Comparison of ENCODE assay signal across 10 mouse cellular contexts in the genomic region with DNA sequence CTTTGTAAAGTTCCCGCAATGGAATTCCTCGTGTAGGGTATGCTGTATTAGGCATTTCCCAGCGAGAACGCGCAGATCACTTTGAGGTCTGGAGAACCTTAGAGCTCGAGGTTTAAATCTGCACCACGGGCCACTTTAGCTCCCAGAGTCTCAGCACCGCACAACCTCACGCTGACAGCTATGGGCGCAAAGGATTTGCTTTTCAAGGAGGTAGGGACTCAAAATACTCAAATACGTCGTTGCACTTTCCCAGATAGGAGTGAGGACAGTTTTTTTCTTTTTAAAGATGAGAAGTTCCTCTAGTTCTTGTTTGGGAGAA. TPM values are rescaled to one million over a fixed set of nuclear protein-coding genes. Genes with fewer than 3 reads are reported as not detected.
A peak's percentile ranks its signal among the peaks of the same experiment; 100 is the strongest.
DNase-seq lines count a peak whose midpoint lies in the region; ATAC-seq and TF ChIP-seq lines count a peak whose summit lies in the region.
"Had no signal": no experiment of that assay in that cellular context is flagged by ENCODE, and none has a peak within 500 bp of the region (broad histone marks: within the 10 kb centered on the region; RNA-seq: fewer than 3 reads in every experiment).

No protein-coding gene starts in this region.

- no peaks in the 10 kb centered on the region for H3K36me3 ChIP-seq in heart, adult 2 months (ENCODE audit: control insufficient read depth, insufficient read depth, low read length)
- H3K36me3 ChIP-seq in ES-Bruce4 (ENCODE audit: control insufficient read depth, insufficient read depth, low read length, poor library complexity, severe bottlenecking) = no peaks in the 10 kb centered on the region
- no peaks in the 10 kb centered on the region for H3K36me3 ChIP-seq in heart, embryonic 16.5 days (ENCODE audit: control insufficient read depth, insufficient read depth)
- H3K36me3 ChIP-seq in liver, embryonic 15.5 days (replicated peaks) = no peaks in the 10 kb centered on the region

- no peak for TF ChIP-seq EP300 in heart, adult 2 months (IDR thresholded peaks at IDR 0.05; ENCODE audit: insufficient read depth, low read depth, low read length)
- no peak for TF ChIP-seq EP300 in ES-Bruce4 (IDR thresholded peaks at IDR 0.05; ENCODE audit: insufficient read depth, low read depth, low read length)

- H3K4me3 ChIP-seq in heart, adult 2 months = peak overlapping the region; percentile 55
- H3K4me3 ChIP-seq in ES-Bruce4 (ENCODE audit: low read depth, low read length) = peak overlapping the region; percentile 81
- H3K4me3 ChIP-seq in heart, embryonic 16.5 days (ENCODE audit: low read length) = peak overlapping the region; percentile 70
- H3K4me3 ChIP-seq in liver, embryonic 15.5 days (replicated peaks) = 0 out of 2 replicates have a peak overlapping the region, but pooled peaks have one; percentile 39

- 0 out of 2 replicates have a peak, but pooled peaks cover 1% of the 10 kb centered on the region for H3K27me3 ChIP-seq in heart, adult 2 months (ENCODE audit: control insufficient read depth, insufficient read depth, low read length)
- H3K27me3 ChIP-seq in ES-Bruce4 (ENCODE audit: control insufficient read depth, insufficient read depth, low read length, poor library complexity, severe bottlenecking) = no peaks in the 10 kb centered on the region; the same call in 1 of the 2 replicates
- H3K27me3 ChIP-seq in heart, embryonic 16.5 days (ENCODE audit: control insufficient read depth, insufficient read depth, low read length) = peaks cover 34% of the 10 kb centered on the region
- H3K27me3 ChIP-seq in liver, embryonic 15.5 days = peaks cover 49% of the 10 kb centered on the region

- 2% methylated on average over 12 of the region's 12 CpGs for WGBS in heart, adult 2 months
- whole genome bisulfite sequencing in heart, embryonic 16.5 days = 3% methylated on average over 12 of the region's 12 CpGs
- WGBS in liver, embryonic 15.5 days (ENCODE audit: insufficient replicate concordance) = 2% methylated on average over 12 of the region's 12 CpGs

- peak overlapping the region; percentile 93 for H3K4me2 ChIP-seq in heart, embryonic 16.5 days (ENCODE audit: low read depth, low read length)
- peak overlapping the region; percentile 54 for H3K4me2 ChIP-seq in liver, embryonic 15.5 days

- ATAC-seq in heart, embryonic 16.5 days (replicated peaks; ENCODE audit: extremely low read depth, insufficient read depth, low FRiP score) = no peak
- no peak for ATAC-seq in liver, embryonic 15.5 days (ENCODE audit: insufficient read depth)
- ATAC-seq: activated CD4-positive, CD25-positive, alpha-beta regulatory T cell, adult 4 months had no signal

- TF ChIP-seq POLR2A in heart, adult 2 months (IDR thresholded peaks at IDR 0.05; ENCODE audit: insufficient read depth, low read depth, low read length) = no peak
- no peak for TF ChIP-seq POLR2A in ES-Bruce4 (IDR thresholded peaks at IDR 0.05; ENCODE audit: insufficient read depth, low read length)

- intact Hi-C loops in heart, adult 2 months (cut with DNase I) = loop anchor here (2.0 to 10.0 kb wide), 4 partner anchors 122 to 920 kb away; no protein-coding TSS in a partner anchor

- H3K4me1 ChIP-seq in heart, adult 2 months (ENCODE audit: control insufficient read depth, insufficient read depth, low read length) = no peaks in the 10 kb centered on the region
- H3K4me1 ChIP-seq in ES-Bruce4 (ENCODE audit: control insufficient read depth, insufficient read depth, low read length) = no peaks in the 10 kb centered on the region
- H3K4me1 ChIP-seq in heart, embryonic 16.5 days (ENCODE audit: control insufficient read depth, insufficient read depth, low read length) = peaks cover 20% of the 10 kb centered on the region
- no peaks in the 10 kb centered on the region for H3K4me1 ChIP-seq in liver, embryonic 15.5 days (replicated peaks)

- no peak overlapping the region for H3K9ac ChIP-seq in heart, adult 2 months (ENCODE audit: low read depth, low read length)
- peak overlapping the region; percentile 91 for H3K9ac ChIP-seq in ES-Bruce4 (ENCODE audit: low read depth, poor library complexity, severe bottlenecking)
- H3K9ac ChIP-seq in heart, embryonic 16.5 days (ENCODE audit: low read length) = no peak overlapping the region
- H3K9ac ChIP-seq in liver, embryonic 15.5 days = no peak overlapping the region

- TF ChIP-seq CTCF in heart, adult 2 months (IDR thresholded peaks at IDR 0.05) = no peak
- no peak for TF ChIP-seq CTCF in ES-Bruce4 (IDR thresholded peaks at IDR 0.05; ENCODE audit: low read depth, low read length)

- no peak for DNase-seq in heart, adult 2 months
- DNase-seq in heart, adult 8-10 months (ENCODE audit: low spot score) = no peak
- DNase-seq in spleen, postnatal 36 days (ENCODE audit: low spot score in 2 of 2) = no peak
- no peak for DNase-seq in cerebellum, adult 11-12 months
- DNase-seq in gastrocnemius, postnatal 10 days = no peak

- H3K27ac ChIP-seq in heart, adult 2 months = no peak overlapping the region; the same call in 1 of the 2 replicates
- H3K27ac ChIP-seq in ES-Bruce4 (ENCODE audit: insufficient read depth, low read length) = no peak overlapping the region
- H3K27ac ChIP-seq in heart, embryonic 16.5 days (ENCODE audit: low read length) = no peak overlapping the region
- H3K27ac ChIP-seq in liver, embryonic 15.5 days (replicated peaks) = no peak overlapping the region

- H3K9me3 ChIP-seq in ES-Bruce4 (replicated peaks; ENCODE audit: control insufficient read depth, insufficient read depth, low read length, poor library complexity, severe bottlenecking) = no peaks in the 10 kb centered on the region
- H3K9me3 ChIP-seq in heart, embryonic 16.5 days (replicated peaks; ENCODE audit: control insufficient read depth, low read length) = no peaks in the 10 kb centered on the region
- H3K9me3 ChIP-seq in liver, embryonic 15.5 days (replicated peaks) = no peaks in the 10 kb centered on the region

- no peaks in the 10 kb centered on the region for H3K79me2 ChIP-seq in heart, adult 2 months (replicated peaks; ENCODE audit: control insufficient read depth, insufficient read depth, low read length)

RNA-seq across cellular contexts. Expression of a gene that starts 0.6 kb away (rescaled TPM):
- total RNA-seq in heart, adult 2 months (2021) = 10 to 100 TPM; 32.2 to 40.4 TPM
- 20.8 and 31.0 TPM in 2 replicates for polyA plus RNA-seq in heart, adult 2 months (2012; rRNA removed)
- total RNA-seq in heart, adult 8-10 months (2022) = 10 to 100 TPM; 19.5 to 46.4 (median 24.3) TPM
- 165 and 168 TPM in 2 replicates for polyA plus RNA-seq in ES-Bruce4 (2011; ENCODE audit: insufficient read depth, insufficient read length, low read depth, missing spikeins)
- polyA plus RNA-seq in heart, embryonic 16.5 days (2015; fragmentation: Nextera tagmentation; extraction: Ambion mirVana) = 36.3 and 41.1 TPM in 2 replicates
- 18.9 and 19.5 TPM in 2 replicates for polyA plus RNA-seq in liver, embryonic 15.5 days (2015; fragmentation: Nextera tagmentation; extraction: Ambion mirVana)
- 10 to 100 TPM; 76.9 to 82.2 TPM for total RNA-seq in gastrocnemius, postnatal 10 days (2021)
- polyA plus RNA-seq: activated CD4-positive, CD25-positive, alpha-beta regulatory T cell, adult 4 months had no signal

RNA-seq across cellular contexts. Expression of a gene that starts 16.7 kb away (rescaled TPM):
- not detected for total RNA-seq in heart, adult 2 months (2021)
- not detected in 2 replicates for polyA plus RNA-seq in heart, adult 2 months (2012; rRNA removed)
- total RNA-seq in heart, adult 8-10 months (2022) = not detected
- not detected in 2 replicates for polyA plus RNA-seq in ES-Bruce4 (2011; ENCODE audit: insufficient read depth, insufficient read length, low read depth, missing spikeins)
- 0.19 and 0.45 TPM in 2 replicates for polyA plus RNA-seq in heart, embryonic 16.5 days (2015; fragmentation: Nextera tagmentation; extraction: Ambion mirVana)
- polyA plus RNA-seq in liver, embryonic 15.5 days (2015; fragmentation: Nextera tagmentation; extraction: Ambion mirVana) = 170 and 287 TPM in 2 replicates
- under 1 TPM in 1 of 2 experiments, not detected in 1; 0.68 TPM for total RNA-seq in gastrocnemius, postnatal 10 days (2021)
- polyA plus RNA-seq: activated CD4-positive, CD25-positive, alpha-beta regulatory T cell, adult 4 months had no signal

RNA-seq across cellular contexts. Expression of a gene that starts 25.9 kb away (rescaled TPM):
- not detected for total RNA-seq in heart, adult 2 months (2021)
- not detected in 2 replicates for polyA plus RNA-seq in heart, adult 2 months (2012; rRNA removed)
- total RNA-seq in heart, adult 8-10 months (2022) = not detected
- polyA plus RNA-seq in ES-Bruce4 (2011; ENCODE audit: insufficient read depth, insufficient read length, low read depth, missing spikeins) = not detected in 2 replicates
- polyA plus RNA-seq in heart, embryonic 16.5 days (2015; fragmentation: Nextera tagmentation; extraction: Ambion mirVana) = not detected in 2 replicates
- not detected in 2 replicates for polyA plus RNA-seq in liver, embryonic 15.5 days (2015; fragmentation: Nextera tagmentation; extraction: Ambion mirVana)
- not detected for total RNA-seq in gastrocnemius, postnatal 10 days (2021)
- total RNA-seq: left cerebral cortex, postnatal 14 days had no signal
- polyA plus RNA-seq: activated CD4-positive, CD25-positive, alpha-beta regulatory T cell, adult 4 months had no signal

Comparison
In these comparisons a context has a peak if more than half of its experiments do, and no peak if none do; other contexts are left out.
1. RNA of a gene that starts 16.7 kb away (polyA plus RNA-seq): 170 to 287 TPM in liver, embryonic 15.5 days; 0.19 to 0.45 TPM in heart, embryonic 16.5 days, not detected in heart, adult 2 months and not detected in ES-Bruce4; every median in the first group is over 100 times any median in the second.
2. Peak in every context shown above with its lines, with median percentiles within 50 percentile points of each other: H3K4me3 ChIP-seq.